Mouse (Mus musculus) c-Kit-positive CD71-positive TER-119-positive erythroid progenitor cells, embryonic 14.5 days (primary cell): Measurements from ENCODE around the gene Aldoart2.
"Not testable (repeated sequence)": the region's sequence is repeated elsewhere in the genome, so short reads cannot be mapped to it uniquely, and the experiment has no call there.

Experiments
- DNase-seq: peaks from one replicate; pipeline ENCODE4 v3.0.0-alpha.2; 2013; ENCODE audit warnings: low spot score

Aldoart2 gene

GRCm38 (mm10) chr12:55565206-55565605 is at the start of gene Aldoart2:
Aldoart2 (plus strand) TSS chr12:55565239.
- no peak for DNase-seq

GRCm38 (mm10) chr12:55518061-55518738 is 46.8 kb upstream of the Aldoart2 start:
- DNase-seq: no peak

GRCm38 (mm10) chr12:55526983-55527752 is 37.9 kb upstream of the Aldoart2 start:
- no peak for DNase-seq

GRCm38 (mm10) chr12:55536537-55537135 is 28.4 kb upstream of the Aldoart2 start:
- DNase-seq: no peak

GRCm38 (mm10) chr12:55537742-55538141 is 27.3 kb upstream of the Aldoart2 start:
- DNase-seq: no peak

- DNase-seq: no peak
These were observed 26.6 kb upstream of the Aldoart2 start for GRCm38 (mm10) chr12:55538328-55538971.

GRCm38 (mm10) chr12:55539157-55539556 is 25.9 kb upstream of the Aldoart2 start:
- DNase-seq: no peak

GRCm38 (mm10) chr12:55554901-55555300 is 10.1 kb upstream of the Aldoart2 start:
- DNase-seq: not testable (repeated sequence)

GRCm38 (mm10) chr12:55557866-55558265 is 7.2 kb upstream of the Aldoart2 start:
- no peak for DNase-seq

- DNase-seq: no peak
These were observed 5.7 kb upstream of the Aldoart2 start for GRCm38 (mm10) chr12:55559184-55559855.

GRCm38 (mm10) chr12:55560025-55560690 is 4.9 kb upstream of the Aldoart2 start:
- DNase-seq: no peak

GRCm38 (mm10) chr12:55563742-55564141 is 1.3 kb upstream of the Aldoart2 start:
- DNase-seq: no peak

GRCm38 (mm10) chr12:55564187-55564963 is 664 bp upstream of the Aldoart2 start:
- DNase-seq: no peak

- DNase-seq: no peak
These were observed 828 bp downstream of the Aldoart2 start for GRCm38 (mm10) chr12:55565867-55566266.

- DNase-seq: no peak
These were observed 1.8 kb downstream of the Aldoart2 start for GRCm38 (mm10) chr12:55566837-55567236.

GRCm38 (mm10) chr12:55568466-55568865 is 3.4 kb downstream of the Aldoart2 start:
- no peak for DNase-seq

GRCm38 (mm10) chr12:55569676-55570075 is 4.6 kb downstream of the Aldoart2 start:
- DNase-seq: no peak

- no peak for DNase-seq
These were observed 5.6 kb downstream of the Aldoart2 start for GRCm38 (mm10) chr12:55570646-55571045.

- DNase-seq: no peak
These were observed 6.1 kb downstream of the Aldoart2 start for GRCm38 (mm10) chr12:55571181-55571580.

GRCm38 (mm10) chr12:55571661-55572060 is 6.6 kb downstream of the Aldoart2 start:
- no peak for DNase-seq

- DNase-seq: no peak
These were observed 8.1 kb downstream of the Aldoart2 start for GRCm38 (mm10) chr12:55573089-55573488.
